Mouse (Mus musculus) heart, embryonic 11.5 days (tissue): Measurements from ENCODE around the gene Tmem205. TPM values are rescaled to one million over a fixed set of nuclear protein-coding genes. Genes with fewer than 3 reads are reported as not detected.

Experiments used
- ATAC-seq: fragments of 200-750 bp; cut with Nextera tagmentation; replicated peaks from 2 replicates; pipeline ENCODE4 v1.8.0; 2017; ENCODE audit warnings: moderate library complexity; ENCODE audit not compliant: insufficient number of reproducible peaks, low FRiP score, low TSS enrichment
- H3K27ac ChIP-seq: fragments of 300-500 bp; sonication (generic); 2 replicates; pipeline ENCODE4 v1.5.1; 2014; ENCODE audit warnings: mild to moderate bottlenecking, low read depth, low read length
- H3K27me3 ChIP-seq: fragments of 300-500 bp; sonication (generic); 2 replicates; pipeline ENCODE4 v1.6.1; 2014; ENCODE audit warnings: mild to moderate bottlenecking, low read length, mixed read lengths; ENCODE audit not compliant: control insufficient read depth, insufficient read depth
- H3K36me3 ChIP-seq: fragments of 300-500 bp; sonication (generic); 2 replicates; pipeline ENCODE4 v1.6.1; 2014; ENCODE audit warnings: mild to moderate bottlenecking, low read length, moderate library complexity, mixed read lengths; ENCODE audit not compliant: control insufficient read depth, insufficient read depth
- H3K4me1 ChIP-seq: fragments of 300-500 bp; sonication (generic); 2 replicates; pipeline ENCODE4 v1.6.1; 2014; ENCODE audit warnings: low read length; ENCODE audit not compliant: control insufficient read depth, insufficient read depth
- H3K4me2 ChIP-seq: fragments of 300-500 bp; sonication (generic); 2 replicates; pipeline ENCODE4 v1.6.1; 2014; ENCODE audit warnings: mild to moderate bottlenecking, moderate library complexity
- H3K4me3 ChIP-seq: fragments of 300-500 bp; sonication (generic); 2 replicates; pipeline ENCODE4 v1.5.1; 2014; ENCODE audit warnings: low read depth, low read length
- H3K9ac ChIP-seq: fragments of 300-500 bp; sonication (generic); 2 replicates; pipeline ENCODE4 v1.6.1; 2014; ENCODE audit warnings: mild to moderate bottlenecking, low read depth, low read length, moderate library complexity
- H3K9me3 ChIP-seq: fragments of 300-500 bp; sonication (generic); replicated peaks from 2 replicates; pipeline ENCODE4 v1.6.1; 2016; ENCODE audit warnings: low read length; ENCODE audit not compliant: control insufficient read depth
- WGBS: fragments of 180-500 bp; shearing (Covaris S2); extraction: QIAGEN DNeasy Blood & Tissue Kit; methylation state at CpG from one replicate; pipeline ENCODE4 v1.1.7; 2014; ENCODE audit not compliant: insufficient replicate concordance; 5-methylcytosine and 5-hydroxymethylcytosine counted together
- polyA plus RNA-seq: library from polyadenylated mRNA; unstranded; fragments of >200 nt; fragmentation: Nextera tagmentation; extraction: Ambion mirVana; gene quantifications from 2 replicates; pipeline ENCODE4 v1.2.1, GENCODE M21; 2014

Tmem205 gene
- polyA plus RNA-seq, 1 experiment from 2014 or later, result 39.0 TPM

DNA sequence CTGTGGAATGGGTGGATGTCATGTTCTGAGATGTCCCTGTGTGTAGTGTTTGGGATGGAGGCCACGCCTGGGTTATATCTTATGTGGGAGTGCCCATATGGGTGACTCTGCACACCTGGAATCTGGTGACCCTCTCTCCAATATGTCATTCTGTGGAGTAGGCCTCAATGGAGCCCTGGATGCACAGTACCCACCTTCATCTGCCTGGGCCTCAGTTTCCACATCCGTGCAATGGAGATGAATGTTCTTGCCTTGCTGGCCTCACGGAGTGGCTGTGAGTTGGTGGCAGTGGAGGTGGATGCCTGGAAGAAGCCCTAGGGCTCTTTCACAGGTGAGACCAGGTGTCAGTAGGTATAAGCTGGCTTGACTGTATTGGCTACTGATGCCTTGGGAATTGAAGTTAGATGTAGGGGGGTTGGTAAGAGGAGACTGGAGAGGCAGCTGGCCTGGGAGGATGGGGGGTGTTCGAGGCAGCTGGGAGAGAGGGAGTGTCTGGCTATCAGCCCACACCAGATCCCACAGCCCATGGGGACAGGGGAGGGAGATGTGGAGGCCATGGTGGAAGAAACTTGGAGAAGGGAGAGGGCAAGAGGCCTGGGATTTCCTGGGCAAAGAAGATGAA is 11.0 kb upstream of the Tmem205 start:
- no peak overlapping the region for H3K27ac ChIP-seq

DNA sequence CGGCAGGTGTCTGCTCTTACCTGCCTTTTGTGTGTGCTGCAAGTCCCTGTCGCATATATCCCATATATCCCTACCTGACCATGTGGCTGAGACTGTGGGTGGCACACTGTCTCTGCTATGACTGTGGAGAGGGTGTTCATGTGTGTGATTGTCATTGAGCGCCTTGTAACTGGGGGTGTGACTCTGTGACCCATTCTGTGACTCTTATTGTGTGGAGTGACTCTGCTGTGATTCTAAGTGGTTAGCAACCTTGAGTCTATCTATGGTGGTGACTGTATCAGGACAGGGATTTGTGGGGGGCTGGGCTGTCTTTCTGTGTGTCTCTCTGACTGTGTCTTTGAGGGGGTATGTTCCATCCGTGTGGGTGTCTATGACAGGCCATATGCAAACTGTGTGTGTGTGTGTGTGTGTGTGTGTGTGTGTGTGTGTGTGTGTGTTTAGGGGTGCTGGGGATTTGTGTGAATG is 10.4 kb upstream of the Tmem205 start:
- Histone ChIP-seq H3K4me2 (peak overlapping the region; percentile 84), H3K27ac (no peak overlapping the region), H3K9me3 (no peaks in the 10 kb centered on the region), H3K4me1 (0 out of 2 replicates have a peak, but pooled peaks cover 3% of the 10 kb centered on the region), H3K36me3 (no peaks in the 10 kb centered on the region), H3K9ac (no peak overlapping the region), H3K27me3 (no peaks in the 10 kb centered on the region), H3K4me3 (no peak overlapping the region; the same call in 1 of the 2 replicates)
- WGBS, result 81% methylated on average over 4 of the region's 4 CpGs
- ATAC-seq, result no peak

More for the DNA sequence above, 11.0 kb upstream of the Tmem205 start:
- H3K36me3 ChIP-seq, result no peaks in the 10 kb centered on the region
- H3K4me2 ChIP-seq, result no peak overlapping the region
- no peaks in the 10 kb centered on the region for H3K9me3 ChIP-seq
- WGBS, result 68% methylated on average over 4 of the region's 4 CpGs
- H3K4me1 ChIP-seq, result 0 out of 2 replicates have a peak, but pooled peaks cover 3% of the 10 kb centered on the region
- H3K27me3 ChIP-seq, result peaks cover 2% of the 10 kb centered on the region
- no peak for ATAC-seq
- H3K4me3 ChIP-seq, result no peak overlapping the region
- no peak overlapping the region for H3K9ac ChIP-seq

DNA sequence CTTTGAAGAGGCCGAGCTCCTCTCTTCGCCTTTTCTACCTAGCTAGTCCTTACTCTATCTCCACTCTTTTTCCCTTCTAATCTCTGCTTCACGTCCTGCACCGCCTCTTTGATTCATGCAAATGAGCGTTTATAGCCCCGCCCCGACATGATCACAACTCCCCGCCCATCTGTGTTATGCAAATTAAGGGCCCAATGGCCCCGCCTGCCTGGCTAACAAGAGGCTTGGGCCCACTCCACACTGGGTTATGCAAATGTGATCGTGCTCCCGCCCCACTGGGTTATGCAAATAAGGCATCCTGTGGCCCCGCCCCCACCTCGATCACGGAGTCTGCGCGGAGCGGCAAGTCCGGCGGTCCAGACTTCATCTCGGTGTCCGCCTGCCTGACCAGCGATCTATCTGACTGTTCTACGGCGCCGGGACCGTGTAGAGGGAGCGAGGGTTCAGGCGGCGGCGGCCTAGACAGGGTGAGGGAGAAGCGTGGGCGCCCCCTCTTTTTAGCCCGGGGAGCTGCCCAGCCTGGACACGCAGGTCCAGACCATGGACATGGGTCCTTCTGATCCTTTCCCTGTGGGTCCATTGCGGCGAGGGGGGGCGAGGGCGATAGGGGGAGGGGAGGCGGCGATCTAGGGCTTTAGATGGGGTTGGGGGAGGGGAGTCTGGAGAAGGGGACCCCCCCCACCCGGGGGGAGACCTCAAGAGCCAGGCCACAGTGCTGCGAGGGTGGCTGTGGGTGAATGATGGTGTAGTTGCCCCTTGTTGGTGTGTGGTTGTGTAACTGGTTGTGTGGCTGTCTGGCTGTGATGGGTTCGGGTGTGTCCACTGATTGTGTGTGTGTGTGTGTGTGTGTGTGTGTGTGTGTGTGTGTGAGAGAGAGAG is 9.6 kb upstream of the Tmem205 start, which contains the start of gene Plppr2:
Plppr2 (plus strand) TSS at position 342 of the 879 bp plus-strand sequence.
- Histone ChIP-seq H3K4me1 (0 out of 2 replicates have a peak, but pooled peaks cover 3% of the 10 kb centered on the region), H3K27ac (no peak within 1 kb of the TSS), H3K36me3 (no peaks in the 10 kb centered on the region), H3K27me3 (no peaks in the 10 kb centered on the region), H3K9ac (peak within 1 kb of the TSS; percentile 69), H3K4me2 (peak within 1 kb of the TSS; percentile 84), H3K4me3 (peak within 1 kb of the TSS; percentile 54), H3K9me3 (no peaks in the 10 kb centered on the region)
- 3% methylated on average over 38 of the region's 43 CpGs for WGBS
- peak; percentile 91 for ATAC-seq

- WGBS, result 71% methylated on average over 7 of the region's 7 CpGs
- H3K9me3 ChIP-seq, result no peaks in the 10 kb centered on the region
- ATAC-seq, result no peak
- no peak overlapping the region for H3K4me3 ChIP-seq
- H3K4me2 ChIP-seq, result no peak overlapping the region
- H3K27ac ChIP-seq, result no peak overlapping the region
- H3K4me1 ChIP-seq, result 0 out of 2 replicates have a peak, but pooled peaks cover 6% of the 10 kb centered on the region
- H3K27me3 ChIP-seq, result no peaks in the 10 kb centered on the region
- no peaks in the 10 kb centered on the region for H3K36me3 ChIP-seq
- H3K9ac ChIP-seq, result no peak overlapping the region
These were observed 8.2 kb upstream of the Tmem205 start for GRCm38 (mm10) chr9:21935466-21936131.

GRCm38 (mm10) chr9:21934021-21934420 is 6.7 kb upstream of the Tmem205 start:
- 0 out of 2 replicates have a peak, but pooled peaks cover 6% of the 10 kb centered on the region for H3K4me1 ChIP-seq
- WGBS, result 81% methylated on average over 12 of the region's 12 CpGs
- no peak overlapping the region for H3K27ac ChIP-seq
- no peak overlapping the region for H3K4me2 ChIP-seq
- H3K36me3 ChIP-seq, result no peaks in the 10 kb centered on the region
- no peaks in the 10 kb centered on the region for H3K9me3 ChIP-seq
- H3K9ac ChIP-seq, result no peak overlapping the region
- H3K4me3 ChIP-seq, result no peak overlapping the region
- ATAC-seq, result no peak
- no peaks in the 10 kb centered on the region for H3K27me3 ChIP-seq

GRCm38 (mm10) chr9:21932445-21933137 is 5.2 kb upstream of the Tmem205 start:
- no peak overlapping the region for H3K4me3 ChIP-seq
- 57% methylated on average over 12 of the region's 12 CpGs for WGBS
- H3K9me3 ChIP-seq, result no peaks in the 10 kb centered on the region
- H3K9ac ChIP-seq, result no peak overlapping the region
- H3K36me3 ChIP-seq, result no peaks in the 10 kb centered on the region
- ATAC-seq, result no peak
- H3K4me2 ChIP-seq, result no peak overlapping the region
- no peaks in the 10 kb centered on the region for H3K27me3 ChIP-seq
- 0 out of 2 replicates have a peak, but pooled peaks cover 6% of the 10 kb centered on the region for H3K4me1 ChIP-seq
- H3K27ac ChIP-seq, result no peak overlapping the region

GRCm38 (mm10) chr9:21932006-21932405 is 4.7 kb upstream of the Tmem205 start:
- WGBS, result 55% methylated on average over 2 of the region's 2 CpGs
- no peak overlapping the region for H3K9ac ChIP-seq
- H3K4me3 ChIP-seq, result no peak overlapping the region
- H3K36me3 ChIP-seq, result no peaks in the 10 kb centered on the region
- H3K4me1 ChIP-seq, result 0 out of 2 replicates have a peak, but pooled peaks cover 3% of the 10 kb centered on the region
- no peaks in the 10 kb centered on the region for H3K9me3 ChIP-seq
- H3K4me2 ChIP-seq, result no peak overlapping the region
- ATAC-seq, result no peak
- H3K27me3 ChIP-seq, result no peaks in the 10 kb centered on the region
- no peak overlapping the region for H3K27ac ChIP-seq

DNA sequence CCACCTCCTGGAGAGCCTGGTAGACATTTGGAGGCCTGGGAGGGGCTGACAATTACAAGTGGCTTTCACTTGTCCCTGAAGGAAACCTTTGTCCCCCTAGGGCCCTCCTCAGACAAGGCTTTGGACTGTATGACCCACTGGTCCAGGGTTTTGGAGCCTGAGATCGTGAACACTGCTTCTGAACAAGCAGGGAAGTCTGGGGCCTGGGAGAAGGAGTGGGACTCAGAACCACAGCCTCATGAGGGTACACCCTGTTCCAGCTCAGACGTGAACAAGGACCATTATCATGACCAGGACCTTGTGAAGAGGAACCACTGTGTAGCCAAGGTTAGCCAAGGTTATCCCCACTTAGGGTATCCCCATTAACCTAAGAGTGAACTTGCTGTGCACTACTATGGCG is 1.9 kb upstream of the Tmem205 start:
- Histone ChIP-seq H3K27ac (no peak overlapping the region), H3K4me1 (peaks cover 14% of the 10 kb centered on the region), H3K4me2 (no peak overlapping the region), H3K36me3 (no peaks in the 10 kb centered on the region), H3K27me3 (no peaks in the 10 kb centered on the region), H3K9me3 (no peaks in the 10 kb centered on the region), H3K4me3 (no peak overlapping the region), H3K9ac (no peak overlapping the region)
- ATAC-seq, result no peak
- 71% methylated on average over 3 of the region's 3 CpGs for WGBS
